Mouse (Mus musculus) CH12.LX (cell line): ENCODE data around the gene Cxadr. TPM values are rescaled to one million over a fixed set of nuclear protein-coding genes. Genes with fewer than 3 reads are reported as not detected.

Source experiments
- DNase-seq: peaks from one replicate; pipeline ENCODE4 v3.0.0-alpha.2; 2013; ENCODE audit errors: extremely low read depth
- H3K27ac ChIP-seq: 2 replicates; pipeline ENCODE4 v1.5.1; 2012; ENCODE audit warnings: low read depth, mild to moderate bottlenecking, control low read depth, moderate library complexity; ENCODE audit not compliant: insufficient read depth
- H3K27me3 ChIP-seq: replicated peaks from 2 replicates; pipeline ENCODE3; 2012; ENCODE audit warnings: inconsistent platforms
- H3K36me3 ChIP-seq, 2 experiments: replicated peaks in 1 of 2; 2 replicates each; pipeline versions ENCODE3 to v1.6.1; 2012; ENCODE audit warnings: inconsistent platforms in 1 of 2, low read length in 1 of 2, mild to moderate bottlenecking in 1 of 2, mixed read lengths in 1 of 2, moderate library complexity in 1 of 2; ENCODE audit not compliant: control insufficient read depth in 1 of 2, insufficient read depth in 1 of 2
- H3K4me1 ChIP-seq, 2 experiments: 2 replicates each; pipeline ENCODE4 v1.6.1; 2012; ENCODE audit warnings: inconsistent platforms in 1 of 2, moderate library complexity in 1 of 2; ENCODE audit not compliant: insufficient read depth in 2 of 2, control insufficient read depth in 1 of 2
- H3K4me2 ChIP-seq: 2 replicates; pipeline ENCODE4 v1.6.1; 2012; ENCODE audit warnings: low read depth, mild to moderate bottlenecking, control low read depth; ENCODE audit not compliant: poor library complexity, insufficient read depth, severe bottlenecking
- H3K4me3 ChIP-seq, 3 experiments: fragments of 150-350 bp in 1 of 3; sonication (generic) in 1 of 3; replicated peaks in 1 of 3; 2 replicates each; pipeline versions ENCODE3 to v1.5.1; 2011 to 2012; ENCODE audit warnings: low read depth in 2 of 3, low read length in 2 of 3, mild to moderate bottlenecking in 2 of 3, moderate library complexity in 2 of 3, control low read depth in 1 of 3, improper control_type of control experiment in 1 of 3, inconsistent platforms in 1 of 3, mixed read lengths in 1 of 3; ENCODE audit not compliant: poor library complexity in 1 of 3
- H3K79me2 ChIP-seq: replicated peaks from 2 replicates; pipeline ENCODE4 v1.6.1; 2012; ENCODE audit warnings: mild to moderate bottlenecking, moderate library complexity; ENCODE audit not compliant: control insufficient read depth, poor library complexity, insufficient read depth, severe bottlenecking; ENCODE audit errors: extremely low read depth
- H3K9ac ChIP-seq: 2 replicates; pipeline ENCODE4 v1.6.1; 2012; ENCODE audit warnings: low read depth, mild to moderate bottlenecking, control low read depth, moderate library complexity; ENCODE audit not compliant: insufficient read depth
- H3K9me3 ChIP-seq: replicated peaks from 2 replicates; pipeline ENCODE3; 2012; ENCODE audit warnings: low read length, inconsistent platforms, mixed read lengths
- CHD2 ChIP-seq: IDR thresholded peaks from 2 replicates; pipeline ENCODE4 v1.6.1; 2011; ENCODE audit warnings: low read length, improper control_type of control experiment
- E2F4 ChIP-seq: IDR thresholded peaks from 2 replicates; pipeline ENCODE4 v1.6.1; 2011; ENCODE audit warnings: low read depth, low read length, improper control_type of control experiment; ENCODE audit not compliant: insufficient replicate concordance
- HCFC1 ChIP-seq: IDR thresholded peaks from 2 replicates; pipeline ENCODE4 v1.6.1; 2012; ENCODE audit warnings: low read depth, mild to moderate bottlenecking, inconsistent platforms, low read length, improper control_type of control experiment
- MAX ChIP-seq: IDR thresholded peaks from 2 replicates; pipeline ENCODE4 v1.6.1; 2011; ENCODE audit warnings: low read length, improper control_type of control experiment
- MAZ ChIP-seq: IDR thresholded peaks from 2 replicates; pipeline ENCODE4 v1.6.1; 2012; ENCODE audit warnings: low read depth, mild to moderate bottlenecking, inconsistent platforms, low read length, improper control_type of control experiment, moderate library complexity
- MEF2A ChIP-seq: IDR thresholded peaks from 2 replicates; pipeline ENCODE4 v1.6.1; 2014; ENCODE audit warnings: low read depth, mild to moderate bottlenecking, inconsistent platforms, low read length, improper control_type of control experiment, borderline replicate concordance
- NELFE ChIP-seq: IDR thresholded peaks from 2 replicates; pipeline ENCODE4 v1.6.1; 2011; ENCODE audit warnings: low read depth, low read length, improper control_type of control experiment
- NRF1 ChIP-seq: IDR thresholded peaks from 2 replicates; pipeline ENCODE4 v1.6.1; 2014; ENCODE audit warnings: low read depth, mild to moderate bottlenecking, inconsistent platforms, low read length, improper control_type of control experiment, moderate library complexity
- PAX5 ChIP-seq: IDR thresholded peaks from 2 replicates; pipeline ENCODE4 v1.6.1; 2012; ENCODE audit warnings: low read length, inconsistent platforms, mixed read lengths
- POLR2AphosphoS2 ChIP-seq: IDR thresholded peaks from 2 replicates; pipeline ENCODE4 v1.6.1; 2011; ENCODE audit warnings: low read depth, low read length, improper control_type of control experiment
- RAD21 ChIP-seq: IDR thresholded peaks from 2 replicates; pipeline ENCODE4 v1.6.1; 2011; ENCODE audit warnings: low read depth, mild to moderate bottlenecking, low read length, improper control_type of control experiment, moderate library complexity
- TCF12 ChIP-seq: IDR thresholded peaks from 2 replicates; pipeline ENCODE4 v1.6.1; 2014; ENCODE audit warnings: low read depth, mild to moderate bottlenecking, inconsistent platforms, low read length, improper control_type of control experiment
- USF1 ChIP-seq: IDR thresholded peaks from 2 replicates; pipeline ENCODE4 v1.6.1; 2014; ENCODE audit warnings: low read depth, mild to moderate bottlenecking, inconsistent platforms, low read length, improper control_type of control experiment
- USF2 ChIP-seq: conservative IDR thresholded peaks from 2 replicates; pipeline ENCODE4 v1.6.1; 2011; ENCODE audit warnings: low read depth, low read length, improper control_type of control experiment
- ZC3H11A ChIP-seq: IDR thresholded peaks from 2 replicates; pipeline ENCODE4 v1.6.1; 2012; ENCODE audit warnings: low read depth, mild to moderate bottlenecking, inconsistent platforms, low read length, improper control_type of control experiment
- ZMIZ1 ChIP-seq: IDR thresholded peaks from 2 replicates; pipeline ENCODE4 v1.6.1; 2012; ENCODE audit warnings: low read depth, mild to moderate bottlenecking, inconsistent platforms, low read length, improper control_type of control experiment
- ZNF384 ChIP-seq: IDR thresholded peaks from 2 replicates; pipeline ENCODE4 v1.6.1; 2012; ENCODE audit warnings: low read depth, low read length, improper control_type of control experiment, inconsistent platforms
- dilution Hi-C: fragments of 300-500 bp; cut with MboI; formaldehyde crosslinking; loops from 2 replicates; pipeline ENCODE4 v1.14.3; 2020; ENCODE audit warnings: low sequenced_read_pairs; ENCODE audit not compliant: extremely low pct_unique_long_range_greater_than_20kb, extremely low pct_ligation_motif_present
- in situ Hi-C: fragments of 300-500 bp; cut with MboI; formaldehyde crosslinking; loops from 3 replicates; pipeline ENCODE4 v1.14.3; 2019; ENCODE audit warnings: low sequenced_read_pairs, low pct_ligation_motif_present, low pct_unique_long_range_greater_than_20kb, mixed read lengths
- polyA plus RNA-seq: library from polyadenylated mRNA; unstranded; fragments of >175 nt; gene quantifications from 2 replicates; pipeline ENCODE4 v1.2.1, GENCODE M21; 2012; ENCODE audit warnings: low read depth; ENCODE audit not compliant: insufficient read length
- total RNA-seq, 2 experiments: library from RNA; depleted of rRNA; stranded (reverse); fragments of 300-350 nt in 1 of 2; fragments of >200 nt in 1 of 2; gene quantifications; 2 replicates each; pipeline ENCODE4 v1.2.3; 2012 to 2014

Cxadr gene
- total and polyA plus RNA-seq, 3 experiments: 0.76 TPM; not detected in 2

DNA sequence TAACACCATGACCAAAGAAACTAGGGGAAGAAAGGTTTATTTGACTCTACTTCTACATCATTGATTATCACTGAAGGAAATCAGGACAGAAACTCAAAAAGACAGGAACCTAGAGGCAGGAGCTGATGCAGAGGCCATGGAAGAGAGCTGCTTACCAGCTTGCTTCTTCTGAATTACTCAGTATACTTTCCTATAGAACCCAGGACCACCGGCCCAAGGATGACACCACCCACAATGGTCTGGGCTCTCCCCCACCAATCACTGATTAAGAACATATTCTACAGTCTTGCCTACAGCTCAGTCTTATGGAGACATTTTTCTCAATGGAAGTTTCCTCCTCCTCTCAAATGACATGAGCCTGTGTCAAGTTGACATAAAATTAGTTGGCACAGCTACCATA lies 7.2 kb upstream of the Cxadr start:
- H3K79me2 ChIP-seq: no peaks in the 10 kb centered on the region
- DNase-seq: no peak
- no peaks in the 10 kb centered on the region for H3K9me3 ChIP-seq
- H3K27ac ChIP-seq: no peak overlapping the region
- peaks cover 1% of the 10 kb centered on the region for H3K27me3 ChIP-seq
- H3K4me3 ChIP-seq: no peak overlapping the region
- TF ChIP-seq HCFC1 (no peak), USF1 (no peak), MAX (no peak), NELFE (no peak), ZMIZ1 (no peak), POLR2AphosphoS2 (no peak), PAX5 (no peak)
- no peak overlapping the region for H3K9ac ChIP-seq
- no peak overlapping the region for H3K4me2 ChIP-seq
- in situ Hi-C loops: no loop called here
- no peaks in the 10 kb centered on the region for H3K4me1 ChIP-seq
- dilution Hi-C loops: no loop called here
- no peaks in the 10 kb centered on the region for H3K36me3 ChIP-seq

DNA sequence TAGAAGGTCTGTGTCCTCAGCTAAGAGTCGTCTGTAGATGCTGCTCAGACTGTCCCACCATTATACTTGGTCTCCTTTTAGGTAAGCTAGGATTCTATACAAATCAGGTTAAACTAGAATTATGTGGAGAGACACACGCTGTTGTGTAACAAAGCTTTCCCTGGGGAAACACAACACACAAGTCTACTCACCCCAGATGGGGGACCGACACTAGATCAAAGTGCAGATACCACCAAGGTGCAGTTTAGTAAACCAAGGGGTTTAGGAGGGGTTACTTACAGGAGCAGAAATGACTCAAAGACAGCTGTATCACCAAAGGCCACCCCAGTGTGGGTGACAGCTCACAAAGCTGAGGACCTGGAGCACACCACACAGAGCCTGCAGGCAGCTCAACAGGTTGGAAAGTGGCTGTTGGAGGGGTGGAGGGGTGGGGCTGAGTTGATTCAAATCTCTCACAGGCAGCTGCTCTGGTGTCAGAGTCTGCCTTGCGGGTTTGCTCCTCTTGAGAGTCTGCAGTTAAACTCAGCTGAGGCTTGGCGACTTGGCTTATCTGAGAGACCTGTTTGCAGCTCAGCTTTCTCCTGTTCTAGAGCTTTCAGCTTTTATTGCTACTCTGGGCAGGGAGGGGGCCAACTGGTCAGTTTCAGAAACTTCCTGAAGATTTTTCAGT lies 6.5 kb upstream of the Cxadr start:
- Histone ChIP-seq H3K27ac (no peak overlapping the region), H3K9me3 (no peaks in the 10 kb centered on the region), H3K4me3 (no peak overlapping the region), H3K36me3 (no peaks in the 10 kb centered on the region), H3K9ac (no peak overlapping the region), H3K79me2 (no peaks in the 10 kb centered on the region), H3K4me1 (no peaks in the 10 kb centered on the region), H3K27me3 (peaks cover 1% of the 10 kb centered on the region), H3K4me2 (no peak overlapping the region)
- DNase-seq: no peak
- TF ChIP-seq NRF1 (no peak), ZC3H11A (no peak), USF1 (no peak), CHD2 (no peak), MEF2A (no peak)
- in situ Hi-C loops: no loop called here
- dilution Hi-C loops: no loop called here

DNA sequence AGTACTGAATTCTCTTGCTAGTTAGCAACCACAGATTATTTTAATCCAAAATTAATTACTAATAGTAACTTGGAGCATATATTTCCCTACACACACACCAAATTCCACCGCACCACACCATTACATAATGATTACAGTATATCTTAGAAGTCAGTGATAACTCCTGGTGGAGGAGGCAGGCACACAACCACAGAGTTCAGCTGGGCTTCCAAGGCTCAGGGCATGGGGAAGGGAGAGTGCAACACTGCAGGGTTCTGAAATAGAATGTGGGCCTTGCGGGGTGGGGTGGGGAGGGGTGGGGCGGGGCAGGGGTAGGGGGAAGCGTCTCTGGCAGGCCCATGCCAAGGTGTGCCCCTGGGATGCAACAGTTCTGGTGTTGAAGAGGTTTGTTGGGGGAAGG lies 5.7 kb upstream of the Cxadr start:
- in situ Hi-C loops (no loop called here), dilution Hi-C loops (no loop called here)
- Histone ChIP-seq H3K9ac (no peak overlapping the region), H3K27ac (no peak overlapping the region), H3K36me3 (no peaks in the 10 kb centered on the region), H3K4me3 (no peak overlapping the region), H3K4me2 (no peak overlapping the region), H3K27me3 (peaks cover 1% of the 10 kb centered on the region), H3K4me1 (no peaks in the 10 kb centered on the region), H3K79me2 (no peaks in the 10 kb centered on the region), H3K9me3 (no peaks in the 10 kb centered on the region)
- no peak for TF ChIP-seq HCFC1
- TF ChIP-seq E2F4: no peak
- TF ChIP-seq NELFE: no peak
- no peak for TF ChIP-seq MAZ
- no peak for TF ChIP-seq TCF12
- no peak for TF ChIP-seq ZNF384
- no peak for TF ChIP-seq RAD21
- no peak for TF ChIP-seq USF2
- no peak for DNase-seq
